Mouse (Mus musculus) forebrain, embryonic 10.5 days (tissue): ENCODE results near the gene Cd200r4. TPM values are rescaled to one million over a fixed set of nuclear protein-coding genes. Genes with fewer than 3 reads are reported as not detected.

Source experiments
- DNase-seq: peaks from one replicate; pipeline ENCODE4 v3.0.0-alpha.2; 2017; ENCODE audit warnings: low spot score; ENCODE audit errors: extremely low spot score
- H3K27ac ChIP-seq: fragments of 300-500 bp; sonication (generic); 2 replicates; pipeline ENCODE4 v1.5.1; 2016; ENCODE audit warnings: mild to moderate bottlenecking
- H3K27me3 ChIP-seq: fragments of 300-500 bp; sonication (generic); 2 replicates; pipeline ENCODE4 v1.6.1; 2016; ENCODE audit warnings: mild to moderate bottlenecking; ENCODE audit not compliant: poor library complexity, severe bottlenecking
- H3K36me3 ChIP-seq: fragments of 300-500 bp; sonication (generic); replicated peaks from 2 replicates; pipeline ENCODE4 v1.6.1; 2016; ENCODE audit warnings: mild to moderate bottlenecking, moderate library complexity
- H3K4me1 ChIP-seq: fragments of 300-500 bp; sonication (generic); 2 replicates; pipeline ENCODE4 v1.6.1; 2016
- H3K4me3 ChIP-seq: fragments of 300-500 bp; sonication (generic); 2 replicates; pipeline ENCODE4 v1.5.1; 2016; ENCODE audit warnings: mild to moderate bottlenecking, moderate library complexity
- H3K9me3 ChIP-seq: fragments of 300-500 bp; sonication (generic); 2 replicates; pipeline ENCODE4 v1.6.1; 2016; ENCODE audit warnings: mild to moderate bottlenecking, moderate library complexity
- WGBS: fragments of 180-500 bp; shearing (Covaris S2); methylation state at CpG from one replicate; pipeline ENCODE4 v1.1.7; 2016; 5-methylcytosine and 5-hydroxymethylcytosine counted together
- polyA plus RNA-seq: library from polyadenylated mRNA; unstranded; fragments of >200 nt; fragmentation: Nextera tagmentation; extraction: Ambion mirVana; gene quantifications from 2 replicates; pipeline ENCODE4 v1.2.1, GENCODE M21; 2016

Gene Cd200r4
- polyA plus RNA-seq: 0.14 TPM in 1 of 2 replicates, not detected in the other

- Histone ChIP-seq H3K27me3 (no peaks in the 10 kb centered on the region), H3K27ac (no peak within 1 kb of the TSS)
- 92% methylated on average over 3 of the region's 3 CpGs for WGBS
Measured at GRCm38 (mm10) chr16:44811544-44811943, at the start of gene Cd200r4. Gene Cd200r4 (plus strand): TSS chr16:44811733.

GRCm38 (mm10) chr16:44761811-44762210 lies 49.7 kb upstream of the Cd200r4 start:
- Histone ChIP-seq H3K4me3 (no peak overlapping the region), H3K36me3 (no peaks in the 10 kb centered on the region), H3K27ac (no peak overlapping the region), H3K4me1 (no peaks in the 10 kb centered on the region), H3K27me3 (no peaks in the 10 kb centered on the region), H3K9me3 (no peaks in the 10 kb centered on the region)
- WGBS: 79% methylated on average over 1 of the region's 1 CpGs
- no peak for DNase-seq

More at GRCm38 (mm10) chr16:44811544-44811943, at the start of gene Cd200r4:
- Histone ChIP-seq H3K9me3 (no peaks in the 10 kb centered on the region), H3K36me3 (no peaks in the 10 kb centered on the region), H3K4me1 (no peaks in the 10 kb centered on the region), H3K4me3 (no peak within 1 kb of the TSS)
- no peak for DNase-seq

DNA sequence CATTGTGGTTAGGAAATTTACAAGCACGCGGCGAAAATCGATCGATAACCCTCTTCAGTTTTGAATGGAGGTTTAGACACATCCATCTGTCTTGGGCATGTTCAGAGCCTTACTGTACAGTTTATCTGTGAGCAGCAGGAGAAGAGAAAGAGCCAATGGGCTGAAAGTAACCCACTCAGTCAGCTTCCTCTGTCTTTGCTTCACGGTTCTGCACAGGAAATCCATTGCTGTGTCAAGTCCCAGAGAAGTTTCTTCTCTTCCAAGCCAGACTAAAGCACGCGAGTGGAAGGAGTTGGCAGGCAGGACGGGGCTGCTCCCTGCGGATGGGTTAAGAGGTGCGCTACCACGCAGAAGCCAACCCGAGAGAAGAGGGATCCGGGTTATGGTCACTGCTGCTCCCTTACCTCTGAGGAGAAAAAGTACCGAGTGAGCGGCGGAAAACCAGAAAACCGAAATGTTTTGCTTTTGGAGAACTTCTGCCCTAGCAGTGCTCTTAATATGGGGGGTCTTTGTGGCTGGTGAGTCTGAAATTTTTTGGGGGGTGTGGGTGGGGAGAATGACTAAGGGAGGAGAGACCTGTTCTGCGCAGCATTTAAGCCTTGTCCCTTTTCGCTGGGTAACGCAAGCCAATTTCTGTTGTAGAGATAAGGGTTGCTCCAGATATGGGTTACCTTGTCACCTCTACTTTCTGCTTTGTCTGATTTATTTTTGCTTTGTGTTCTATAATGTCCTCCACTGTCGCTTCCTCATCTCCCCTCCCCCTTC lies 45.8 kb upstream of the Cd200r4 start, which contains the start of gene Cd200r1:
TSS of gene Cd200r1 (plus strand) at position 182 of the 765 bp plus-strand sequence.
- H3K9me3 ChIP-seq: no peaks in the 10 kb centered on the region
- WGBS: 77% methylated on average over 22 of the region's 22 CpGs
- no peaks in the 10 kb centered on the region for H3K36me3 ChIP-seq
- H3K27me3 ChIP-seq: no peaks in the 10 kb centered on the region
- H3K4me3 ChIP-seq: no peak within 1 kb of the TSS
- no peaks in the 10 kb centered on the region for H3K4me1 ChIP-seq
- no peak for DNase-seq
- no peak within 1 kb of the TSS for H3K27ac ChIP-seq

DNA sequence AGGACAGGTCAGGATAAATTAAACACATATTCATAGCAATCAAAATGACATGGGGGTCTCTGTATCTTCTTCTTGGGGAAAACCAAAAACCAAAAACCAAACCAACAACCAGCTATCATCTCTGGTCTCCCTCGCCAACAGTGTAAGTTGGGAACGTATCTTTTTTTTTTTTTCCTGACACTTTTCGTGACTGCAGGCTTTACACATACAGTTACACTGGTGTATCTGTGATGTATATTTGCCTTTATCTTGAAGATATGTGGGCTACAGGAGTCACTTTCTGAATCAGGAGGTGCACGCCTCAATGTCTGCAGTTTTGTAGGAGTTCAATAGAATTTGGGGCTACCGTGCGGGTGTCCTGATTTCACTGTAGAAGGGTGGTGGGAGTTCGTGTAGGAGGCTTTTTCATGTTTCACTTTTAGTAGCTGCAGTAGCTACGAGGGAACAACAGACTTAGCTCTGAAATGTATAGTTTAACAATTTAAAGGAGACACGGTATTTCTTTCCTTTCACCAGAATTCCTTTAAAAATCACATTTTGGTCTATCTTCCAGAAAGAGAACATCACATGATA lies 45.1 kb upstream of the Cd200r4 start:
- Histone ChIP-seq H3K27me3 (no peaks in the 10 kb centered on the region), H3K4me3 (no peak overlapping the region), H3K4me1 (no peaks in the 10 kb centered on the region), H3K27ac (no peak overlapping the region), H3K9me3 (no peaks in the 10 kb centered on the region), H3K36me3 (no peaks in the 10 kb centered on the region)
- 92% methylated on average over 9 of the region's 9 CpGs for WGBS
- DNase-seq: no peak

DNA sequence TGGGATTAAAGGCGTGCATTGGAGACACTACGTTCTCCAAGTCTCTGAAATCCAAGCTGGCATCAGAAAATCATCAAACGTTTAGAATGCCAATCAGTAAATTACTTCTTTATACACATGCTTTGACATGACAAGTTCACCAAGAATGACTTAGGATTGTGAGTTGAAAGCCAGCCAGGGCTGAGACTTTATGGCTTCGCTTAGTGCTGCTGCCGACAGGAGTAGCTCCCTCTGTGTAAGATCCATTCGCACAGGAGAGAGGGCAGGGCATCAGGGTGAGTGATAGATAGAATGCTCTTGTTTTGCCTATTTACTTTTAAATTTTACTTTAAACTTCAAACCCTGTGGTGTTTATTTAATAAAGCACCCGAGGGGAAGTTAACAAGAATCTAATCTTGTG lies 44.0 kb upstream of the Cd200r4 start:
- no peaks in the 10 kb centered on the region for H3K9me3 ChIP-seq
- H3K4me3 ChIP-seq: no peak overlapping the region

GRCm38 (mm10) chr16:44767967-44768366 lies 43.6 kb upstream of the Cd200r4 start:
- Histone ChIP-seq H3K9me3 (no peaks in the 10 kb centered on the region), H3K27me3 (no peaks in the 10 kb centered on the region), H3K36me3 (no peaks in the 10 kb centered on the region), H3K4me3 (no peak overlapping the region), H3K27ac (no peak overlapping the region), H3K4me1 (no peaks in the 10 kb centered on the region)
- 62% methylated on average over 2 of the region's 2 CpGs for WGBS
- DNase-seq: no peak

More for the DNA sequence above, 44.0 kb upstream of the Cd200r4 start:
- 90% methylated on average over 7 of the region's 7 CpGs for WGBS
- no peaks in the 10 kb centered on the region for H3K27me3 ChIP-seq
- H3K36me3 ChIP-seq: no peaks in the 10 kb centered on the region
- no peak overlapping the region for H3K27ac ChIP-seq
- H3K4me1 ChIP-seq: no peaks in the 10 kb centered on the region
- DNase-seq: no peak

DNA sequence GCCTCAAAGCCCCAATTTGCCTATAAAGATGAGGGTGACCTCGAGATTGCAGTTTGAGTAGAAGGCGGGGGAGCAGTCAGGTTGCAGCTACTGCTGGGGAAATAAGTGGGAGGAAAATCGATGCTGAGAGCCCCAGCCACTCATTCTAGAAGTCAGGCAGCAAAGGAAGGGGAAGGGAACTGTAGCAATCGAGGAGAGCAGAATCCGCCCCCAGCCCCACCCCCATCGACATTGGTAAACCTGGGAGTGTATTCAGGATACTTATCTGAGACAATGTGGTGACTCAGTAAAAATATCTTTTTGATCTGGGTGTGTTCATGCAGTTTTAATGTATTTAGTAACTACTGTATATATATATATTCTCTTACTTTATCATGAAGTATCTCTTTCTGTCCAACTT lies 39.0 kb upstream of the Cd200r4 start:
- Histone ChIP-seq H3K27ac (no peak overlapping the region), H3K9me3 (no peaks in the 10 kb centered on the region), H3K36me3 (no peaks in the 10 kb centered on the region), H3K4me3 (no peak overlapping the region), H3K4me1 (no peaks in the 10 kb centered on the region), H3K27me3 (no peaks in the 10 kb centered on the region)
- 79% methylated on average over 6 of the region's 6 CpGs for WGBS
- no peak for DNase-seq

DNA sequence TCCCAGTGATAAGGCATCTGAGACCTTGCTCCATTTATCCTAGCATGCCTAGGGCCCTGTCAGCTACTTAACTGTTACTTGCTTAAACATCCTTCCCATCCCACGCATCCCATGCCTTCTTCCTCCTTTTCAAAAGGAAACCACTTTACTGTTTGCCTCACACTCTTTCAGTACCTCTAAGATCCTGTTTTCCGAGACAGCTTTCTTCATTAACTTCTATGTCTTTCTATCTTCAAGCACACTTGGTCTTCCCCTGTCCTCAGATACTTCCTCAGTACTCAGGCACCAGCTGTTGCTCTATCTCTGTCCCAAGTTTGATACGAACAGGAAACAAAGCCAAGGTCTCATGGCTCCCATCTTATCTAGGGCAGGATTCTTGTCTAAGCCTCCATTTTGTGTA lies 37.9 kb upstream of the Cd200r4 start:
- WGBS: 92% methylated on average over 3 of the region's 3 CpGs
- H3K36me3 ChIP-seq: no peaks in the 10 kb centered on the region

DNA sequence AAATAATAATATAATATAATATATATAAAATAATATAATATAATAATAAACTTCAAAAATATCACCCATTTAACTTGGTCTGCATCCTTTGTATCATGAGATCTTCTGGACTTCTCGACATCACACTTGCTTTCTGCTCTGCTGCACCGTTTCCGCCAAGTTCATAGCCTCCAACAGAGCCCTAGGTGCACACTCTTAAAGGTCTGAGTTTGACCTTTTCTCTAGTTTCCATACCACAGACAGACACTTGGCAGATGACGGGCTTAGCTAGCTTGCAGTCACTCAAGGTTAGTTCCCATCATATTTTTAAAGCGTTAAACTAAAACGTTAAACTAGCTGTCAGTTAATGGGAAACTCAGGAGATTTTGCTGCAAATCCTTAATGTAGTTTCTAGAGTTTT lies 37.3 kb upstream of the Cd200r4 start:
- no peak for DNase-seq
- Histone ChIP-seq H3K36me3 (no peaks in the 10 kb centered on the region), H3K27ac (no peak overlapping the region), H3K9me3 (no peaks in the 10 kb centered on the region), H3K4me3 (no peak overlapping the region), H3K27me3 (no peaks in the 10 kb centered on the region), H3K4me1 (no peaks in the 10 kb centered on the region)
- WGBS: 92% methylated on average over 6 of the region's 6 CpGs

More for the DNA sequence above, 37.9 kb upstream of the Cd200r4 start:
- no peaks in the 10 kb centered on the region for H3K4me1 ChIP-seq
- no peak overlapping the region for H3K27ac ChIP-seq
- H3K4me3 ChIP-seq: no peak overlapping the region
- no peak for DNase-seq
- H3K9me3 ChIP-seq: no peaks in the 10 kb centered on the region
- H3K27me3 ChIP-seq: no peaks in the 10 kb centered on the region

GRCm38 (mm10) chr16:44778538-44779147 lies 32.9 kb upstream of the Cd200r4 start:
- Histone ChIP-seq H3K4me3 (no peak overlapping the region), H3K4me1 (no peaks in the 10 kb centered on the region), H3K9me3 (no peaks in the 10 kb centered on the region), H3K36me3 (no peaks in the 10 kb centered on the region), H3K27ac (no peak overlapping the region), H3K27me3 (no peaks in the 10 kb centered on the region)
- no peak for DNase-seq
- 88% methylated on average over 17 of the region's 17 CpGs for WGBS

GRCm38 (mm10) chr16:44779494-44779893 lies 32.0 kb upstream of the Cd200r4 start:
- no peaks in the 10 kb centered on the region for H3K9me3 ChIP-seq
- no peak overlapping the region for H3K4me3 ChIP-seq
- no peaks in the 10 kb centered on the region for H3K36me3 ChIP-seq
- DNase-seq: no peak
- no peak overlapping the region for H3K27ac ChIP-seq
- no peaks in the 10 kb centered on the region for H3K27me3 ChIP-seq
- H3K4me1 ChIP-seq: no peaks in the 10 kb centered on the region
- 87% methylated on average over 5 of the region's 5 CpGs for WGBS

GRCm38 (mm10) chr16:44780751-44781150 lies 30.8 kb upstream of the Cd200r4 start:
- Histone ChIP-seq H3K4me3 (no peak overlapping the region), H3K9me3 (no peaks in the 10 kb centered on the region), H3K4me1 (no peaks in the 10 kb centered on the region), H3K36me3 (no peaks in the 10 kb centered on the region), H3K27ac (no peak overlapping the region), H3K27me3 (no peaks in the 10 kb centered on the region)
- 67% methylated on average over 4 of the region's 4 CpGs for WGBS
- no peak for DNase-seq

DNA sequence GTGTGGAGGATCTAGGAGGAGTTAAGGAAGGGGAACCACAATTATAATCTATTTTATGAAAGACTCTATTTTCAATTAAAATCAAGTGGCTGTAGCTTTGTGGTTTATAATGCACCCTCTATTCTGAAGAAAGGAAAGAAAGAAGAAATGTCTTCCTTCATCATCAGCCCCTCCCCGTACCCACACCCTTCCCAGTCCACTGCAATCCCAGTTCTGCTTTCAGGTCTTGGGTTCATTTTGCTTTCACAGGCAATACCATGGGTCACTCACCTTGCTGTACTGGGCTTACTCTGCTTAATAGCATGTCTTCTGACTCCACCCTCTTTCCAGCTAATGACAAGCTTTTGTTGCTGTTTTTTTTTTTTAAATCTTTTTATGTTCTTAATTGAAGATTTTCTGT lies 24.6 kb upstream of the Cd200r4 start:
- WGBS: 97% methylated on average over 1 of the region's 1 CpGs
- Histone ChIP-seq H3K9me3 (no peaks in the 10 kb centered on the region), H3K4me3 (no peak overlapping the region), H3K36me3 (no peaks in the 10 kb centered on the region), H3K27ac (no peak overlapping the region), H3K4me1 (no peaks in the 10 kb centered on the region), H3K27me3 (no peaks in the 10 kb centered on the region)
- DNase-seq: no peak
